Mouse (Mus musculus): ENCODE measurements at regions not wholly inside any gene's neighbourhood (a gene's known extent, or its start where the extent isn't known, plus 50 kb on each side); places are given as distances from the start of the nearest gene placed in this dataset.

GRCm38 (mm10) chr15:67301024-67301423, 800.3 kb upstream of the Lrrc6 start:
- no peak for DNase-seq (ENCODE audit: low spot score)

DNA sequence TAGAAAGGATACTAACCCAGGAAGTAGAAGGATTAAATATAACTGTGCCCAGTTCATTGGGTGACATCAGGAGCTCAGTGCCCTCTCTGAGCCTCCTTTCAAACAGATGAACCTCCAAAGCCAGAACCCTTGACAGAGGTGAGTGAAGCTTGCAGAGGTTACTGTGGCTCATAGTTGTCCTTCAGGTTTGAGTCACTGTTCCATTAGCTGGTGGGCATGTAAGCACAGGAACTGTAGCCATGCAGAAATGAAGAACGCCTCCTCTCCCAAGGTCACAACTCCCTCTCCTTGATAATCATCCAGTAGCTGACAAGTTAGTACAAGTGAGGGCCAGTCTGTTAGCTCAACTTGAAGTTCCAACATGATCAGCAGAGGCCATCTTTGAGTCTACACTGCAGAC, 794.1 kb upstream of the Lrrc6 start:
- no peak for DNase-seq (ENCODE audit: low spot score)

GRCm38 (mm10) chr15:67289749-67290148, 789.0 kb upstream of the Lrrc6 start:
- no peak for DNase-seq (ENCODE audit: low spot score)

- no peak for DNase-seq (ENCODE audit: low spot score)
Observed at GRCm38 (mm10) chr15:67284941-67285340, 784.2 kb upstream of the Lrrc6 start.

DNA sequence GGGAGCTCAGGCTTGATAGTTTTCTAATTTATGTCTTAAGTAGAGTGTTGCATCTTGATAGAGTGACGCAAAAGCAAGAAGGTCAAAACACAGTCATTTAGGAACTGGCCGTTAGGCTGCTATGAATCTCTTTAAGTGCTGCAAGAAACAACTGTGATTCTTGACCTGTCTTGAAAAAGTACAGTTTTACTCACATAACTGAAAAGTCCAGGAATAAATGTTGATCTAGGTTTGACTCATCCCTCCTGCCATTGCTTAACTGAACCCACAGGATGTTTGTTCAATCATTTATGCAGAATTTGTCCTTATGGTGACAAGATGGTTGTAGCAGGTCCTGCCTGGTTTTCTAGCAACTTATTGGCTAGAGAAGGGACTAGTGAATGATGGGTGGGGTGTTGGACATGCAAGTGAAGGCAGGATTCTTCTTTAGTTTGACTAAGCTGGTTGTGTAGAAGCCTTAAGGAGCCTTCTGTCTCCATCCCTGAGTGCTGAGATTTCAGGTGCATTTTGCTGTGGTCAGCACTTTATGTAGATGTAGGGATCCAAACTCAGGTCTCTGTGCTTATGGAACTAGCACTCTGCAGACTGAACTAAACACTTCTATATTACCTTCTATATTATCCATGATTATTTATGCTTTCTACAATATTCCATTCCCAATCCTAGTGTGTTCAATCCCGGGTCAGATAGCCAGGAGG, 782.7 kb upstream of the Lrrc6 start:
- no peak for DNase-seq (ENCODE audit: low spot score)

DNA sequence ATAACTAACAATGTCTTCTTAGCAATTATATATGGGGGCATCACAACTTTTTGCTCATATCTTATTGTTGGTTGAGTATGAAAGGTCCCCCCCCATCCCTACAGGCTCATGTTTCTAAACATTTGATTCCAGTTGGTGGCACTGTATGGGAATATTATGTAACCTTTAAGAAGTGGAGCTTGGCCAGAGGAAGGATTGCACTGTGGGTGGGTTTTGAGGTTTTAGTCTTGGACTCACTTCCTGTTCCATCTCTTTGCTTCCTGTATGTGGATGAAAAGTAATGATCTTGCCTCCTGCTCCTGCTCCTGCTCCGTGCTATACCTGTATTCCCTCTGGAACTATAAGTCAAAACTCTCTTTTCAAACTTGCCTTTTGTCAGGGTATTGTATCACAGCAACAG, 778.2 kb upstream of the Lrrc6 start:
- DNase-seq (ENCODE audit: low spot score), result no peak

DNA sequence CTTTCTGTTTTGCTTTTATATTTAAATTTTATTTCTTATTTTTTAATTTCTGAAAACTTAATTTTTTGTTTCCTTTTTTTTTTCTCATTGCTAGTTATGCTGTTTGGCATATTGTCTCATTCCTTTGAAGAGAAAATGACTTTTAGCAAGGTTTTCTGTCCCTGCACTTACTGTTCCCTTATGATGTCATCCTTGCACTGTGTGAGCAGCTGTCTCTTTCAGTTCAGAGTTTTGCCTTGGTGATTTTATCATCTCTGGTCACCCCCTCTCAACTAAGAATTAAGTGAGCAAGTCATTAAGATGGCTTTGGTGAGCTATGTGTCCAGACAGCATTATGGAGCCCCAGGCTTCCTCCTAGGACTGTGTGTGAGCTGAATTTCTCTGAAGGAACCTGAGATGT, 774.3 kb upstream of the Lrrc6 start:
- DNase-seq (ENCODE audit: low spot score), result no peak

- no peak for DNase-seq (ENCODE audit: low spot score)
Observed at GRCm38 (mm10) chr15:67272397-67272796, 771.7 kb upstream of the Lrrc6 start.

DNA sequence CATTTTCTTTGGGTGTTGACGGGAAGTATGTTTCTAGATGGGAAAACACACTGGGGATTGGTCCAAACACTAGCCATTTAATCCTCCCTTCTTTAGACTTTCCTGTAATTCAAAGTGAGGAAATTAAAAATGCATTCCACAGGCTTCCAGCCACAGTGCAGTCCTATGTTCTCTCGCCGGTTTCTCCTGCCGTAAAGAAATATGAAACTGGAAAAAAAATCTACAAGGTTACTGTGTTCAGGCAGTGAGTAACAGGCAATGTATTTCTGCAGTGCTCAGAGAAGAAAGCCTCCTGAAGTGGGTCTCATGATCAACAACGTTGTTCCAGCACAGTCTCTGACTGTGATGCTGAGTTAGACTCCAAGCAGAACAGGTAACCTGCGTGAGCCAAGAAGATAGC, 763.0 kb upstream of the Lrrc6 start:
- no peak for DNase-seq (ENCODE audit: low spot score)

DNA sequence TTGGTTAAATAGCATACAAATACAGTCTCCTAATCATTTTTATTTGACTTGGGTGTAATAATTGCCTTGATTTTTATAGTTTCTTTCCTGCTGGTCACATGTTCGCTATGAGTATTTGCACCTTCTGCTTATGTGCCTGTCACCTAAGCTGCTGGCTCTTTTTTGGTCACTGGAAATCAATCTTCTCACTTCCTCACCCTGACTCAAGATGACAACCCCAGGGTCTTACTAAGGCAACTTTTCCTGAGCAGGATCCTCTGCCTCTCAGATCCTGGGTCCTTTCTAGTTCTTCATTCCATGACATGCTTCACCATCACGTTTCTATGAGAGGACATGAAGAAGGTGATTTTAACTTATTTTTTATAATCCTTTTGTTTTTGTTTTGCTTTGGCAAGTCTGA, 762.6 kb upstream of the Lrrc6 start:
- DNase-seq (ENCODE audit: low spot score), result no peak

DNA sequence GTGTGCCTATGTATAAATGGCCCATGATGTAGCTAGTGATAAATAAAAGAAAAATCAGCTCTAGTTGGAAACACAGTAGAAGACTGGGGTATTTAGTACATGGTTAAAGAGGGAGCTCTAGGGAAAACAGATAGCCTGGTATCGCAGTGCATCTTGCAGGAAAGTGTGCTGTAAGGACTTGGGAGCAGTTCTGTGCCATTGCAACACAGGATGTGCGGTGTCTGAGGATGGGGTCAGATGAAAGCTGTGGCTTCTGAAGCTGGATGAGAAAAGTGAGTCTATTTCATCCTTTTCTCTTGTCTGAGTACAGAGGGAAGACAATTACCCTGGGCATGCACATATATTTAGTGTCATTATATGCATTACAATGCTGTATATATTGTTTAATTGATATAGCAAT, 761.6 kb upstream of the Lrrc6 start:
- no peak for DNase-seq (ENCODE audit: low spot score)

- no peak for DNase-seq (ENCODE audit: low spot score)
Observed at GRCm38 (mm10) chr15:67260666-67261065, 760.0 kb upstream of the Lrrc6 start.

GRCm38 (mm10) chr15:67249147-67249546, 748.4 kb upstream of the Lrrc6 start:
- DNase-seq (ENCODE audit: low spot score), result no peak

- no peak for DNase-seq (ENCODE audit: low spot score)
Observed at GRCm38 (mm10) chr15:67248471-67248870, 747.8 kb upstream of the Lrrc6 start.

- no peak for DNase-seq (ENCODE audit: low spot score)
Observed at GRCm38 (mm10) chr15:67245658-67246268, 745.1 kb upstream of the Lrrc6 start.

- DNase-seq (ENCODE audit: low spot score), result no peak
Observed at GRCm38 (mm10) chr15:67244908-67245657, 744.4 kb upstream of the Lrrc6 start.

DNA sequence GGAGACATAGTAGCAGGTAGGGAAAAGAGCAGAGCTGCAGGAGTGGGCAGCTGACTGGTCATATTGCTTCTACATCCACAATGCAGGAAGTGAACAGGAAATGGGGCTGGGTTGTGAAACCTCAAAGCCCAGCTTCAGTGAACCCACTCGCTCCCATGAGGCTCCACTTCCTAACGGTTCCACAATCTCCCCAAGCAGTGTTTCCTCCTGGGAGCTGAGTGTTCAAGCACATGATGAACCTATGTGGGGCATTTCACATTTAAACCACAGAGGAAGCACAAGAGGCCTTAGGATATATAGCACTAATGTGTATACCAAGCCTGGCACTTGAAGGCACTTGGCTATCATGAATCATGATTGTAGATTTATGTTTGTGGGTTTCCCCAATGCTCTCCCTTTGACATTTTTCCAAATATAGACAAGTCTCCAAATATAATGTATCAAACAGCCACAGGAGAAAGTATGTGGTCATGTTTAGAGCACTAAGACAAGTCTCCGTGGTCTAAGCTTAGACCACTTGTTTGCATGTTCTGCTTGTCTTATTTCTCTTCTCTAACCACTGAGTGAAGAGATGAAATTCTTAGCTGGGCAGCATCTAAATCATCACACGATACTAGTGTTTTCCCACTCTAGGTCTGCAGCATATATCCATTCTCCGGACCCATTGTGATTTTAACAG, 734.5 kb upstream of the Lrrc6 start:
- DNase-seq (ENCODE audit: low spot score), result no peak

GRCm38 (mm10) chr15:67229359-67229758, 728.6 kb upstream of the Lrrc6 start:
- no peak for DNase-seq (ENCODE audit: low spot score)

GRCm38 (mm10) chr15:67228633-67229032, 727.9 kb upstream of the Lrrc6 start:
- DNase-seq (ENCODE audit: low spot score), result no peak

GRCm38 (mm10) chr15:67227456-67228164, 726.9 kb upstream of the Lrrc6 start:
- DNase-seq (ENCODE audit: low spot score), result no peak

GRCm38 (mm10) chr15:67226900-67227299, 726.2 kb upstream of the Lrrc6 start:
- DNase-seq (ENCODE audit: low spot score), result no peak
